Mouse (Mus musculus) G1E (cell line): ENCODE measurements around the gene Ehd1.

Experiments used
- CTCF ChIP-seq: IDR thresholded peaks from 2 replicates; pipeline ENCODE4 v1.5.1; 2012; ENCODE audit warnings: low read depth, low read length, inconsistent platforms, mixed read lengths
- GATA2 ChIP-seq: IDR thresholded peaks from 2 replicates; pipeline ENCODE4 v1.6.1; 2012; ENCODE audit warnings: low read depth, low read length, inconsistent platforms, borderline replicate concordance

- TF ChIP-seq CTCF (no peak), GATA2 (no peak)
These were observed 63.5 kb downstream of the Ehd1 start for GRCm38 (mm10) chr19:6339890-6340504.
